Mouse (Mus musculus) liver, embryonic 14 days (tissue): ENCODE data around the gene Luzp4. TPM values are rescaled to one million over a fixed set of nuclear protein-coding genes. Genes with fewer than 3 reads are reported as not detected.

Source experiments
- polyA plus RNA-seq: library from polyadenylated mRNA; depleted of rRNA; stranded (reverse); fragments of >200 nt; gene quantifications from 2 replicates; pipeline ENCODE4 v1.2.3, GENCODE M21; 2012; rRNA removed

Gene Luzp4
- not detected in 2 replicates for polyA plus RNA-seq

GRCm38 (mm10) chrX:148857340-148857739 is at the start of gene Luzp4:
Luzp4 (plus strand) TSS chrX:148857640.

Other genes with a start within 250 kb of the Luzp4 start
- not detected in 2 replicates for gene Gm8334, start 242.5 kb upstream of the Luzp4 start, polyA plus RNA-seq
- gene Gm15127, start 194.0 kb upstream of the Luzp4 start, polyA plus RNA-seq: not detected in 2 replicates
- gene Ott, start 216.6 kb downstream of the Luzp4 start, polyA plus RNA-seq: not detected in 2 replicates